Mouse (Mus musculus) liver, adult 2 months (tissue): Measurements from ENCODE around the gene Il12rb1. TPM values are rescaled to one million over a fixed set of nuclear protein-coding genes. Genes with fewer than 3 reads are reported as not detected.

Experiments
- DNase-seq: peaks from one replicate; pipeline ENCODE4 v3.0.0-alpha.2; 2011; ENCODE audit warnings: low read depth, low spot score; ENCODE audit errors: extremely low read depth
- H3K27ac ChIP-seq: fragments of 200-500 bp; replicated peaks from 2 replicates; pipeline ENCODE4 v1.5.1; 2012; ENCODE audit warnings: low read depth, mild to moderate bottlenecking, control low read depth, inconsistent platforms, low read length; ENCODE audit not compliant: insufficient read depth
- H3K27me3 ChIP-seq: fragments of 200-500 bp; 2 replicates; pipeline ENCODE4 v1.6.1; 2012; ENCODE audit warnings: mild to moderate bottlenecking, moderate library complexity, low read length, inconsistent platforms; ENCODE audit not compliant: control insufficient read depth, insufficient read depth
- H3K36me3 ChIP-seq: fragments of 200-500 bp; 2 replicates; pipeline ENCODE4 v1.6.1; 2012; ENCODE audit warnings: low read length, inconsistent platforms; ENCODE audit not compliant: control insufficient read depth, insufficient read depth
- H3K4me1 ChIP-seq: fragments of 200-500 bp; 2 replicates; pipeline ENCODE4 v1.6.1; 2011; ENCODE audit warnings: low read length; ENCODE audit not compliant: control insufficient read depth, insufficient read depth
- H3K4me3 ChIP-seq: fragments of 200-500 bp; 2 replicates; pipeline ENCODE4 v1.5.1; 2011; ENCODE audit warnings: low read depth, mild to moderate bottlenecking, control low read depth, low read length, moderate library complexity; ENCODE audit not compliant: insufficient read depth
- H3K79me2 ChIP-seq: fragments of 200-500 bp; 2 replicates; pipeline ENCODE4 v1.6.1; 2012; ENCODE audit warnings: inconsistent platforms, mild to moderate bottlenecking, low read length, moderate library complexity; ENCODE audit not compliant: control insufficient read depth, insufficient read depth
- H3K9ac ChIP-seq: fragments of 200-500 bp; 2 replicates; pipeline ENCODE4 v1.6.1; 2012; ENCODE audit warnings: low read depth, mild to moderate bottlenecking, control low read depth, inconsistent platforms, low read length
- CTCF ChIP-seq: fragments of 200-500 bp; IDR thresholded peaks from 2 replicates; pipeline ENCODE4 v1.5.1; 2011; ENCODE audit warnings: low read depth, low read length, control low read depth
- POLR2A ChIP-seq: fragments of 200-500 bp; IDR thresholded peaks from 2 replicates; pipeline ENCODE4 v1.6.1; 2011; ENCODE audit warnings: low read length, control low read depth; ENCODE audit not compliant: insufficient read depth; ENCODE audit errors: extremely low read depth
- WGBS: fragments of 180-500 bp; shearing (Covaris S2); methylation state at CpG from one replicate; pipeline ENCODE4 v1.1.7; 2018; 5-methylcytosine and 5-hydroxymethylcytosine counted together
- polyA plus RNA-seq: library from polyadenylated mRNA; depleted of rRNA; stranded (reverse); fragments of >200 nt; gene quantifications from 2 replicates; pipeline ENCODE4 v1.2.3, GENCODE M21; 2012
- total RNA-seq: library from RNA; depleted of rRNA; stranded (reverse); fragments of >200 nt; gene quantifications from 2 replicates; pipeline ENCODE4 v1.2.3, GENCODE M21; 2014

Il12rb1 gene
- total and polyA plus RNA-seq, 2 experiments = 0.34 to 0.37 TPM

DNA sequence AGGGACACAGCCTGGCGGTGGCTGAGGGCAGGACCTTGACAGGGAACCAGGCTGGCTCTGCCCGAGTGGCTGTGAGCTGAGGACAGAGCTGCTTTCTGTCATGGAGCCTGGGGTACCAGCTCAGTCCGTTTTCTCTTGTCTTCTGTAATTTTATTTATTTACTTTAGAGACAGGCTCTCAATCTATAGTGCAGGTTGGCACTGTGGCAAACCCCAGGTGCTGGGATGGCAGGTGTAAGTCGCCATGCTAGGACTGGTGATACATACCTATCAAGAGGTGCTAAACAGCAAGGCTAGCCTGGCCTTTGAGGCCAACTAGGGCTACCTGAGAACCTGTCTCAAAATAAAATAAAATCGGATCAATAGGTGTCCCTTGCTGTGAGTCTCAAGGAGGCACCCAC lies 47.8 kb downstream of the Il12rb1 start:
- H3K4me3 ChIP-seq = no peak overlapping the region

DNA sequence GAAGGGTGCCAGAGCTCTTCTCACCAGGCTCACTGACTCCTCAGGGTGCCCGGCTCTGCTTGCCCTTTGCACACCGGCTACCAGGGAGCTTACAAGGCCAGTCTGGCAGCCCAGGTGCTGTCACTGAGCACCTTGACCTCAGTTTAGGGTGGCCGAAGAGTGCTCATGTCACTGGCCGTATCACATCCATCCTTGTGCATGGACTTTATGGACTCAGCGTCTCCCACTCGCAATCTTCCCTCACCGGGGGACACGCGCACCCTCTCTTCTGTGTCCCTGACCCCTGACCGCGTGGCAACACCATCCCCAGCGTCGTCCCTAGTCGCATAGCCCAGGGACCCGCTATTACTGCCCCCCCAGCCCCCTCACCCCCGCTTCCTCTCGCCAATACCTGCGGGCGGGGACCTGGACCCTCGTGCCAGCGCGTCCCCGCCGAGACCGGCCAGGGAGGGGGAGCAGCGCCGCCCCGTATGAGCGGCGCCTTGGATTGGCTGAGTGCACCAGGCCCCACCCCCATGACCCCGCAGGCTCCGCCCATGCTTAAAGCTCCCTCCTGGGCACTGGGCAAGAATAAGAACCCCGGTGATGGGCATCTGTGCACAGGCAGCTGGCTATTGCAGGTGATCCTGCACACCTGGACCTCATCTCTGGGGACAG lies 48.4 kb downstream of the Il12rb1 start:
- H3K9ac ChIP-seq = peak overlapping the region; percentile 70
- TF ChIP-seq POLR2A (no peak), CTCF (no peak)
- no peak overlapping the region for H3K27ac ChIP-seq
- no peaks in the 10 kb centered on the region for H3K27me3 ChIP-seq
- DNase-seq = peak; percentile 55
- no peaks in the 10 kb centered on the region; the same call in 1 of the 2 replicates for H3K4me1 ChIP-seq
- 6% methylated on average over 33 of the region's 33 CpGs for WGBS
- no peaks in the 10 kb centered on the region for H3K79me2 ChIP-seq
- peak overlapping the region; percentile 61 for H3K4me3 ChIP-seq
- H3K36me3 ChIP-seq = no peaks in the 10 kb centered on the region

More for the DNA sequence above, 47.8 kb downstream of the Il12rb1 start:
- WGBS = 73% methylated on average over 5 of the region's 5 CpGs
- Histone ChIP-seq H3K79me2 (no peaks in the 10 kb centered on the region), H3K27me3 (no peaks in the 10 kb centered on the region), H3K36me3 (no peaks in the 10 kb centered on the region), H3K4me1 (no peaks in the 10 kb centered on the region; the same call in 1 of the 2 replicates), H3K27ac (no peak overlapping the region), H3K9ac (no peak overlapping the region)
- TF ChIP-seq POLR2A (no peak), CTCF (no peak)
- no peak for DNase-seq

DNA sequence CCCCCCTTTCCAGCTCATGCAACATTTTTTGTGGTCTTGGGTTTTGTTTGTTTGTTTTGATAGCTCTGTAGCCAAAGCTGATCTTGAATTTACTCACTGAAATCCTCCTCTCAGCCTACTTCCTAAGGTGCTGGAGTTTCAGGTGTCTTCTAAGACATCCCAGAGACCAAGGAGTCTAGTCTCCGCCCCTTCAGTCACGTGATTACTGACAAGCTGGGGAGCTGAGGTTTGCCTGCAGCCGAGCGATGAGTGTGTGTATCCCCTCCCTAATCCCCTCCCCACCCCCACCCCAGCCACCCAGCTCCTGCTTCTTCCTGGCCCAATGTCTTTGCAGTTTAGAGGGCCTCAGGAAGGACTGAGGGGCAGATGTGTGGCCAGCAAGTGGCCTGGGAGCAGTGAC lies 49.3 kb downstream of the Il12rb1 start:
- Histone ChIP-seq H3K4me1 (no peaks in the 10 kb centered on the region; the same call in 1 of the 2 replicates), H3K27ac (no peak overlapping the region), H3K79me2 (no peaks in the 10 kb centered on the region), H3K36me3 (no peaks in the 10 kb centered on the region), H3K4me3 (no peak overlapping the region), H3K9ac (no peak overlapping the region), H3K27me3 (peaks cover 6% of the 10 kb centered on the region)
- WGBS = 64% methylated on average over 4 of the region's 4 CpGs
- DNase-seq = no peak
- TF ChIP-seq CTCF (no peak), POLR2A (no peak)

DNA sequence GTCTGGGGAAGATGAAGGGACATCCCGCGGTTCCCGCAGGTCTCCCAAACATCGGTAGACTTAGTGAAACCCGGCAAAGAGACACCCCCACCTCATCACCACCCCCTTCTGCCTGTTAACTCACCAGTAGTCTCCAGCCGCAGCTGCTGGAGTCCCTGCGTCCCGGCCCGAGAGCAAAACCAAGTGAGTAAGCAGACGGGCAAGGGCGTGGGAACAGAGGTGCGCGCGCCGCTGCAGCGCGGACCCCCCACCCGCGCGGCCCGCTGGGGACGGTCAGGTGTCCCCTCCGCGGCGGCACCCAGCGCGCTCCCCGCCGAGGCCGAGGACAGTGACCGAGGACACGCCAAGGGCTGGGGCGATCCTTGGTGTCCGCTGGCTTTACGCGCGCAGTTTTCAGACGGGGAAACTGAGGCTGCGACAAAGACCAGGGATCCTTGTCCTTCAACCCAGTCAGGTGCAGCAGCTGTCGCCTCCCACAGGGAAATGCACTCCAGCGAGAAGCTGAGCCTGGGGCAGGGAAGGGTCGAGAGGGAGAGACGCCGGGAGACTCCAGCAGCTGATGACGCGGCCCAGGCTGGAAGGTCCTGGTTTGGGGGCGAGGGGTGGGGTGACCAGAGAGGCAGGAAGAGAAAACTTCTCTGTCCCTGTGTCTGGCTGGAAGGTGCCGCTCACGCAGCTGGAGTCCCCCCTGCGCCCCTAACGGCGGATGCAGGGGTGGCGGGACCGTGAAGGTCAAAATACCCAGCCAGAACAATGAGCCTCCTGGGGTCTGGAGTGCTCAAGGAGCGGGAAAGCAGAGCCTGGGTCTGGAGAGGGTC lies 54.8 kb downstream of the Il12rb1 start, which contains the start of gene Kcnn1:
Gene Kcnn1 (minus strand): TSS at position 435 of the 818 bp plus-strand sequence.
- WGBS = 4% methylated on average over 55 of the region's 55 CpGs
- TF ChIP-seq POLR2A (no peak), CTCF (no peak)
- Histone ChIP-seq H3K79me2 (no peaks in the 10 kb centered on the region), H3K9ac (no peak within 1 kb of the TSS), H3K27ac (no peak within 1 kb of the TSS), H3K4me3 (peak within 1 kb of the TSS; percentile 27; the same call in 1 of the 2 replicates), H3K36me3 (no peaks in the 10 kb centered on the region), H3K4me1 (peaks cover 8% of the 10 kb centered on the region; the same call in 1 of the 2 replicates), H3K27me3 (peaks cover 15% of the 10 kb centered on the region)
- no peak for DNase-seq

DNA sequence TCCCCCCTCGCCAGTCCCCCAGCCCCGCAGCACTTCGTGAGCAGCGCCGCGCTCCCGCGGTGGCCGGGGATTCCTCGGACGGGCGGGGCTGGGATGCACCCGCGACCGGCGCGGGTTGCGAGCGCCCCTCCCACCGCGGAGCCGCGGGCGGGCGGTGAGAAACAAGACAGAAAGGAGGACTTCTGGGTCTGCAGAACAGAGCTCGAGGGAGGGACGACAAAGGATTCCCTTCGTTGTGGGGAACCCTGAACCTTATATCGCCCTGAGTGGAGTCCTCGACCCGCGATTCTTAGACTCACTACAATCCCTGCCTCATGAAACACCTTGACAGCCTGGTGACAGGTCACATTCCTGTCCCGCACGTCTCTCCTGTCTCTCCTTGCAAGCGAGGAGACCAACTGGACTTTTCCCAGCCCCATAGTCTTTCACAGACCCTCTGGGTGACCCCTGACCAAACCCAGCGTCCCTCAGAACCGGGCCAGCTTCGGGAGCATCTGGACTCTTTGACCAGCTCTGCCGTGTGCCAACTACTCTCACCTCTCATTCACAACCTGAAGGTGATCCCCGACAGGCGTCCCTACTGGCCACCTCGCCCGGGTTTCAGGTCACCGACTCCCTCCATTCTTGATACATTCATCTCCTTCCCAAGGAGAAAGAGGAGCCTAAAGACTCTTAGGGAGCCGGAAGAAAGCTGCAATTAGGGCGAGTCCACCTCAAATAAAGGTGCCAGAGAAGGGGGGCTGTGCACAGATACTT lies 55.9 kb downstream of the Il12rb1 start:
- Histone ChIP-seq H3K79me2 (no peaks in the 10 kb centered on the region), H3K4me3 (peak overlapping the region; percentile 27; the same call in 1 of the 2 replicates), H3K9ac (no peak overlapping the region), H3K27me3 (peaks cover 15% of the 10 kb centered on the region), H3K4me1 (peaks cover 8% of the 10 kb centered on the region; the same call in 1 of the 2 replicates), H3K36me3 (no peaks in the 10 kb centered on the region), H3K27ac (no peak overlapping the region)
- DNase-seq = no peak
- WGBS = under 1% methylated on average over 45 of the region's 46 CpGs
- TF ChIP-seq POLR2A (no peak), CTCF (no peak)
